Mouse (Mus musculus) heart, embryonic 10.5 days (tissue): Measurements from ENCODE around the gene Tex44. TPM values are rescaled to one million over a fixed set of nuclear protein-coding genes. Genes with fewer than 3 reads are reported as not detected.

ENCODE experiments used
- DNase-seq: peaks from one replicate; pipeline ENCODE4 v3.0.0-alpha.2; 2017; ENCODE audit warnings: low spot score
- H3K27ac ChIP-seq: fragments of 300-500 bp; sonication (generic); 2 replicates; pipeline ENCODE4 v1.5.1; 2016; ENCODE audit warnings: mild to moderate bottlenecking
- H3K27me3 ChIP-seq: fragments of 300-500 bp; sonication (generic); 2 replicates; pipeline ENCODE4 v1.6.1; 2016; ENCODE audit warnings: mild to moderate bottlenecking; ENCODE audit not compliant: poor library complexity, insufficient read depth, severe bottlenecking
- H3K36me3 ChIP-seq: fragments of 300-500 bp; sonication (generic); 2 replicates; pipeline ENCODE4 v1.6.1; 2016; ENCODE audit warnings: mild to moderate bottlenecking, moderate library complexity
- H3K4me1 ChIP-seq: fragments of 300-500 bp; sonication (generic); 2 replicates; pipeline ENCODE4 v1.6.1; 2016; ENCODE audit warnings: mild to moderate bottlenecking
- H3K4me3 ChIP-seq: fragments of 300-500 bp; sonication (generic); 2 replicates; pipeline ENCODE4 v1.5.1; 2016; ENCODE audit warnings: mild to moderate bottlenecking, moderate library complexity
- H3K9me3 ChIP-seq: fragments of 300-500 bp; sonication (generic); 2 replicates; pipeline ENCODE4 v1.6.1; 2016; ENCODE audit warnings: mild to moderate bottlenecking, moderate library complexity
- WGBS: fragments of 180-500 bp; shearing (Covaris S2); methylation state at CpG from one replicate; pipeline ENCODE4 v1.1.7; 2016; 5-methylcytosine and 5-hydroxymethylcytosine counted together
- polyA plus RNA-seq: library from polyadenylated mRNA; unstranded; fragments of >200 nt; fragmentation: Nextera tagmentation; extraction: Ambion mirVana; gene quantifications from 2 replicates; pipeline ENCODE4 v1.2.1, GENCODE M21; 2016

The Tex44 gene
- polyA plus RNA-seq, 1 experiment from 2014 or later = not detected

- Histone ChIP-seq H3K4me1 (peaks cover 72% of the 10 kb centered on the region), H3K36me3 (no peaks in the 10 kb centered on the region), H3K27ac (peak overlapping the region; percentile 100), H3K27me3 (no peaks in the 10 kb centered on the region), H3K9me3 (no peaks in the 10 kb centered on the region), H3K4me3 (peak overlapping the region; percentile 65)
- under 1% methylated on average over 24 of the region's 29 CpGs for WGBS
- DNase-seq = peak; percentile 94
Measured at GRCm38 (mm10) chr1:86440887-86441723, 15.0 kb downstream of the Tex44 start.

GRCm38 (mm10) chr1:86441724-86441979 is 15.5 kb downstream of the Tex44 start:
- H3K27ac ChIP-seq = peak overlapping the region; percentile 100
- DNase-seq = no peak
- peak overlapping the region; percentile 65 for H3K4me3 ChIP-seq
- H3K9me3 ChIP-seq = no peaks in the 10 kb centered on the region
- whole genome bisulfite sequencing = 1% methylated on average over 5 of the region's 5 CpGs
- H3K27me3 ChIP-seq = no peaks in the 10 kb centered on the region
- H3K4me1 ChIP-seq = peaks cover 67% of the 10 kb centered on the region
- no peaks in the 10 kb centered on the region for H3K36me3 ChIP-seq

DNA sequence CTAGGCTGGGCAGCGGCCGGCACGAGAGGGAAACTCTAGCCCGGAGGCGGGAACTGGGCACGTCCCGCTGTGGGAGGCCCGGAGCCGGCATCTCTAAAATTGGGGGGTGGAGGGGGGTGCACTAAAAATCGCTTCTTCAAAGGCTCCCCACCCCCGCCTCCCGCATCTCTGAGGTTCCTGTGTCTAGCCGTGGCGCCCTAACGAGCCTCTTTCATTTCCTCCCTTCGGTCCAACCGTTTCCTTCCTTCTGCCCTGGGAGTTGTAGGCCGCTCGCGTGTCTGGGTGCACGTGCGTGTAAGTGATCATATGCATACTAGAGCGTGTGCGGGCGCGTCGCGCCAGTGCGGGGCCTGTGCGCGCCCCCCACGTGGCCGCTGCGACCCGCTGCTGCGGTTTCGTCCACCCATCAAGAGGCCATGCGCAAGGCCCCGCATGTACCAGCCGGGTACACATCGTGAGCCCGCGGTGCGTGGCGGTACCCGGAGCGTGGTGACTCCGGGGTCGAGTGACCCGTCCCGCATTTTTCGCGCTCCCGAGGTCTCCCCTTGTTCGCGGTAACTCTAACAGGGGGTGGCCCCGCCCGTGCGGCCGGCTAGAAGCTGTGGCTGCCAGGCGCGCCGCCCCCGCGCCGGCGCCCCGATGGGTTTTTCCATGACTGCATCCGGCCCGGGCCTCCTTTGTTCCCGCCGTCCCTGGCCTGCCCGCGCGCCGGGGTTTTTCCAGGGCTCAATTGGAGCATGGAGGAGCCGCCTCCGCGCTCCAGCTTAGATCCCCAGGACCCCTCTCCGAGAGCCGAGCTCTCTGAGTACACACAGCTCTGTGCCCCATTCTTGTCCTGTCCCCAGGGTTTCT is 16.1 kb downstream of the Tex44 start:
- under 1% methylated on average over 81 of the region's 81 CpGs for WGBS
- H3K27me3 ChIP-seq = no peaks in the 10 kb centered on the region
- H3K4me1 ChIP-seq = peaks cover 64% of the 10 kb centered on the region
- H3K36me3 ChIP-seq = no peaks in the 10 kb centered on the region
- no peaks in the 10 kb centered on the region for H3K9me3 ChIP-seq
- H3K27ac ChIP-seq = peak overlapping the region; percentile 100
- DNase-seq = peak; percentile 93
- H3K4me3 ChIP-seq = peak overlapping the region; percentile 65

GRCm38 (mm10) chr1:86442832-86443231 is 16.7 kb downstream of the Tex44 start:
- Histone ChIP-seq H3K36me3 (no peaks in the 10 kb centered on the region), H3K27me3 (no peaks in the 10 kb centered on the region), H3K4me1 (peaks cover 65% of the 10 kb centered on the region), H3K9me3 (no peaks in the 10 kb centered on the region), H3K4me3 (peak overlapping the region; percentile 65), H3K27ac (peak overlapping the region; percentile 100)
- DNase-seq = no peak
- WGBS = 7% methylated on average over 24 of the region's 24 CpGs

DNA sequence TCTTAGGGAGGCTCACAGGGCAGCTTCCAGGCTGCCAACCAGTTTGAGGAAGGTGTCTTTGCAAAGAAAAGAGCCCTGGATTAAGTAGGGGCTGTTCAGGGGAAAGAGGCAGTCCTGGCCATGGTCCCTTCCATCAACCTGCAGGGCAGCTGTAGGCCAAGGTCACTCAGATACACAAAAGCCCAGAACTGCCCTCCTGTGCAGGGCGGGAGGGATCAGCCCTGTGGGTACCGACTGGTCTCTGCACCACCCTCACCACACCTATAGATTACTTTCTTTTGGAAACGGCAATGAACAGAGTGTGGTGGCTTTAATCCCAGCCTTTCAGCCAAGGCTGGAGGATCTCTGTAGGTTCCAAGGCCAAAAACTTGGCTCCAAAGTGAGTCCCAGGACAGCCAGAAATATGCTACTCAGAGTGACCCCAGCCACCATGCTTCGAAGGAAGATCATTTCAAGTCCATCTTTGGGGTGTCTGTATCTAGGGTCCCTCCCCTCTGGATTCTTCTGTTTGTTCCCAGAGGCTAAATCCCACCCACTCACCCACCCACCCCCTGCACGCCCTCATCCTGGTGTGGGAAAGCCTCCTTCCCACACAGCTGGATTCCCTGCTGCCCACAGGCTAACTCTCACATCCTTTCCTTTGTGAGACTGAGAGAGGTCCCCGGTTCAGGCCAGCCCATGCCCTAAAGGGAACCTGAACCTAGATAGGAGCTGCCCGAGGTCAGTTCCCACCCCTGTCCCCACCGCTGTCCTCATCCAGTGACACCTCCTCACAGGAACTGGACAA is 17.4 kb downstream of the Tex44 start:
- Histone ChIP-seq H3K27ac (peak overlapping the region; percentile 100), H3K36me3 (no peaks in the 10 kb centered on the region), H3K4me3 (peak overlapping the region; percentile 65; the same call in 1 of the 2 replicates), H3K9me3 (no peaks in the 10 kb centered on the region), H3K27me3 (no peaks in the 10 kb centered on the region), H3K4me1 (peaks cover 63% of the 10 kb centered on the region)
- DNase-seq = no peak
- WGBS = 50% methylated on average over 8 of the region's 8 CpGs

- Histone ChIP-seq H3K27me3 (no peaks in the 10 kb centered on the region), H3K27ac (peak overlapping the region; percentile 85), H3K4me1 (peaks cover 27% of the 10 kb centered on the region), H3K4me3 (peak overlapping the region; percentile 29; the same call in 1 of the 2 replicates), H3K9me3 (no peaks in the 10 kb centered on the region), H3K36me3 (no peaks in the 10 kb centered on the region)
- no peak for DNase-seq
- WGBS = 34% methylated on average over 13 of the region's 13 CpGs
Measured at GRCm38 (mm10) chr1:86447596-86448171, 21.6 kb downstream of the Tex44 start.

DNA sequence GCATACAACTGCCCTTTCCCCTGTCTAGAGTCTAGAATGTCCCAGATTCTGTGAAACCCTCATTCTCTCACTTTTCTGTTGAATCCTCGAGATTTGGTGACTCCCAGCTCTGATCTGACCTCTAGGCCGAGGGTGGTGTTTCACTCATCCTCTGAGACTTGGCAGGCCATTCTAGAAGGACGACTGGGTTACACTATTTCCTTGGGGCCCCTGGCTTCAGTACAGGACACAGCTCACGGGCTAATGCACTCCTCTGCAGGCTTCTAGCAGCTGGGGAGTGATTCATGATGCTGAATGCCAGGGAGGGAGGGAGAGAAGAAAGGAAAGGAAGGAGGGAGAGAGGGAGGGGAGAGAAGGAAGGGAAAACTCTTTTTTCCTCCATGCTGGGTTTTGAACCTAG is 22.1 kb downstream of the Tex44 start:
- no peak overlapping the region for H3K4me3 ChIP-seq
- 29% methylated on average over 4 of the region's 4 CpGs for WGBS
- no peaks in the 10 kb centered on the region for H3K27me3 ChIP-seq
- peaks cover 21% of the 10 kb centered on the region for H3K4me1 ChIP-seq
- DNase-seq = no peak
- no peaks in the 10 kb centered on the region for H3K9me3 ChIP-seq
- no peaks in the 10 kb centered on the region for H3K36me3 ChIP-seq
- peak overlapping the region; percentile 85 for H3K27ac ChIP-seq

DNA sequence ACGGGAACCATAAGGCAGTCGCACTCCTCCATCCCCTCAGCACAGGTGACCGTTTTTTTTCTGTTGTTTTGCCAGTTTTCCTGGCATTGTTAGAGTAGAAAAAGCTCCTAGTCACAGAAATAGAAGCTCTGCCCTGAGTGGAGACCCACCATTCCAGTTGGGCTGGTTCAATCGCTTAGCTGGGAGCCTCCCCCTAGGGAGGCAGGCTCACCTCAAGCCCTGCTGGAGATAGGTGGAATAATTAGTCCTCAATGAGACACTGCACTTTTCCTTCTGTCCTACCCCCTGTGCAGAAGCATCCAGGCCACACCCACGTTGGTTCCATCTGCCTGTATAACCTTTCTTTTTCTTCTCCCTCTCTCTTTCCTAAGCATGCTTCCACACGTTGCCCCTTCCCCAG is 23.8 kb downstream of the Tex44 start:
- DNase-seq = no peak
- Histone ChIP-seq H3K36me3 (no peaks in the 10 kb centered on the region), H3K9me3 (no peaks in the 10 kb centered on the region), H3K4me3 (no peak overlapping the region), H3K27ac (no peak overlapping the region), H3K4me1 (peaks cover 12% of the 10 kb centered on the region), H3K27me3 (no peaks in the 10 kb centered on the region)
- WGBS = 39% methylated on average over 6 of the region's 6 CpGs

DNA sequence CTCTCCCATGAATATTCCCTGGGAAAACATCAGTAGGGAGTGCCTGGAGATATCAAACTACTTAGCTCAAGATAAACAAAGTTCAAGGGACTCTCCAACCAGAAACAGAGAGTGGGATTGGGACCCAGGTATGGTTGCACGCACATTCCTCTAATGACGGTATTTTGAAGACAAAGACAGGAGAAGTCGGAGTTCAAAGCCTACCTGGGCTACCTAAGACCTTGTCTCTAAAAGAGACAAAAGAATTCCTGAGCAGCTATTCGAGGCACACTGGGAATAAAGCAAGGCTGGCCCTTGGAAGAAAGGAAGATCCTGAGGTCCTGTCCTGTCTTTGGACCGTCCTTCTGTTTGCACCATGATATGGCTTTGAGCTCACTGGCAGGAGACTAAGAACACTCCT is 26.6 kb downstream of the Tex44 start:
- no peak overlapping the region for H3K4me3 ChIP-seq
- H3K27ac ChIP-seq = 0 out of 2 replicates have a peak overlapping the region, but pooled peaks have one; percentile 13
- no peaks in the 10 kb centered on the region for H3K27me3 ChIP-seq
- 71% methylated on average over 5 of the region's 5 CpGs for WGBS
- H3K36me3 ChIP-seq = no peaks in the 10 kb centered on the region
- H3K9me3 ChIP-seq = no peaks in the 10 kb centered on the region
- peaks cover 7% of the 10 kb centered on the region for H3K4me1 ChIP-seq
- DNase-seq = no peak

GRCm38 (mm10) chr1:86456892-86457581 is 30.9 kb downstream of the Tex44 start:
- Histone ChIP-seq H3K9me3 (no peaks in the 10 kb centered on the region), H3K4me1 (no peaks in the 10 kb centered on the region), H3K27me3 (no peaks in the 10 kb centered on the region), H3K36me3 (no peaks in the 10 kb centered on the region), H3K4me3 (no peak overlapping the region), H3K27ac (no peak overlapping the region)
- 68% methylated on average over 13 of the region's 13 CpGs for WGBS
- DNase-seq = no peak

DNA sequence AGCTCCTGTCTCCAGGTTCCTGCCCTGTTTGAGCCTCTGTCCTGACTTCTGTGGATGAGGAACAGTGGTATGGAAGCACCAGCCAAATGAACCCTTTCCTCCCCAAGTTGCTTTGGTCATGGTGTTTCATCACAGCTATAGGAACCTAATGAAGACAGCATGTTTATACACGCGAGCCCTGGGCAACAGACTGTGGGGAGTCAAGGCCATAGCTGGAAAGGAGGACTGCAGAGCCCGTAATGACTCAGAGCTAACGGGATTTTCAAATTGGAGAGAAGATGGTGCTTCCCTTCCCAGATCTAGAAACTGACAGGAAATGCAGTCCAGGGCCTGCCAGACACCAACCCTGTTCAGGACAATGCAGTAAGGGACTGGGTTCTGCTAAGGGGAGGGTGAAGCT is 33.2 kb downstream of the Tex44 start:
- no peak overlapping the region for H3K27ac ChIP-seq
- no peaks in the 10 kb centered on the region for H3K27me3 ChIP-seq
- H3K4me1 ChIP-seq = 0 out of 2 replicates have a peak, but pooled peaks cover 3% of the 10 kb centered on the region
- H3K4me3 ChIP-seq = no peak overlapping the region
- DNase-seq = no peak
- H3K9me3 ChIP-seq = no peaks in the 10 kb centered on the region
- WGBS = 79% methylated on average over 4 of the region's 4 CpGs
- no peaks in the 10 kb centered on the region for H3K36me3 ChIP-seq
